Mouse (Mus musculus): ENCODE data around the gene Endod1. TPM values are rescaled to one million over a fixed set of nuclear protein-coding genes. Genes with fewer than 3 reads are reported as not detected.
A peak's percentile ranks its signal among the peaks of the same experiment; 100 is the strongest.

The Endod1 gene
- total RNA-seq (2021): 10 to 100 TPM; 46.4 to 47.2 TPM
- long read RNA-seq, experiment 1, full-length matches to known transcripts: 65 of 80 reads
- long read RNA-seq, experiment 1, partial matches to known transcripts: 0 of 80 reads
- long read RNA-seq, experiment 1, other reads (novel, unspliced or antisense): 15 of 80 reads
- long read RNA-seq, experiment 2, full-length matches to known transcripts: 59 of 67 reads
- long read RNA-seq, experiment 2, partial matches to known transcripts: 8 of 67 reads
- long read RNA-seq, experiment 2, other reads (novel, unspliced or antisense): 0 of 67 reads

DNA sequence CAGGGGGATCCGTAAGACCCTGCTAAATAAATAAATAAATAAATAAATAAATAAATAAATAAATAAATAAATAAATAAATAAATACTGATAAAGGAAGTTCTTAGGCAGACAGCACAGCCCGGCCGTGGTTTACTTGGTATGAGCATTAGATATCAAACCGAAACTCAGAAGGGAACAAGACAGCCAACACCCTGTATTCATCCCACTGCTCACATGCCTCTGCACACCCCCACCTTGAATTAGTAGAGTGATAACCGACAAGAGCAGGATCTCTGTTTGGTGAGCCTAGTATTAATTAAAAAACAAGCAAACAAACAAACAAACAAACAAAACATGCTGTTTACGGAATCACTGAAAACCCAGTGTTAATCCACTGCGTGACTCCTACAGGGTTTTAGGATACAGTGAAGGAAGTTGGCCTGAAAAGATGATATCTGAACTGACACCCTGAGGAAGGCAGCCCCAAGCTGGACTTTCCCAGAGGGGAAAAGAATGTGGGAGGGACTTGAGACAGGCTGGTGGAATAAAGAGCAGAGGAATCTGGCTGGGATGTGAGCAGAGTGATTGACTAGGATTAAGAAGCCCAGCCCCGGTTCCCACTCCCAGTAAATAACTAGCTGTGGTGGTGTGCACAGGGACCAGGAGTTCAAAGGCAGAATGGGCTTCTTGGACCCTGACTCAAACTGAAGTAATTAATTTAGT lies at the start of gene Endod1:
Gene Endod1, minus strand, starts transcription at position 155 of the 703 bp plus-strand sequence.
- intact Hi-C loops (cut with DNase I): loop anchor here (10.0 kb wide), 1 partner anchor 113 kb away; no protein-coding TSS in a partner anchor
- DNase-seq (ENCODE audit: low spot score in 2 of 2): peak; percentile 24 to 43

- no peak for DNase-seq (ENCODE audit: low spot score in 2 of 2)
- intact Hi-C loops (cut with DNase I): no loop called here
Observed at GRCm38 (mm10) chr9:14409153-14409552, 27.8 kb upstream of the Endod1 start.

DNA sequence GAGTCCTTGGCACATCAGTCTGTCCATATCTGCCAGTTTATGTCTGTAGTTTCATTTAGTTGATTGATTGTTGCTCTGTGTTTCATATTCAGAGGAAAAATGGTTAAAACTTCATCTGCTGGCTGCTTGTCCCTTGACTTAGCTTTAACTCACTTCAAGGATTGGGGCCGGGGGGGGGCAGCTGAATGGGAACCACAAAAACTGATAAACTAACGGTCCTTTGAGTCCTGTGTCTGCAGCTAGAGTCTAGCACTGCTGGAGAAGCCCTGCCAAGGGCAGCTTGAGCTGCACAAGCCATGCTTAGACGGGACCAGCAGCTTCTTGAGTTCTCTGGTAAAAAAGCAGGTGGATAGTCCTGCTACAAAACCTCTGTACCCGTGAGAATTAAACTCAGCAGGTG lies 26.7 kb upstream of the Endod1 start:
- intact Hi-C loops (cut with DNase I): no loop called here
- DNase-seq (ENCODE audit: low spot score in 2 of 2): no peak

GRCm38 (mm10) chr9:14406056-14406455 lies 24.7 kb upstream of the Endod1 start:
- DNase-seq (ENCODE audit: low spot score in 2 of 2): no peak
- intact Hi-C loops (cut with DNase I): no loop called here

DNA sequence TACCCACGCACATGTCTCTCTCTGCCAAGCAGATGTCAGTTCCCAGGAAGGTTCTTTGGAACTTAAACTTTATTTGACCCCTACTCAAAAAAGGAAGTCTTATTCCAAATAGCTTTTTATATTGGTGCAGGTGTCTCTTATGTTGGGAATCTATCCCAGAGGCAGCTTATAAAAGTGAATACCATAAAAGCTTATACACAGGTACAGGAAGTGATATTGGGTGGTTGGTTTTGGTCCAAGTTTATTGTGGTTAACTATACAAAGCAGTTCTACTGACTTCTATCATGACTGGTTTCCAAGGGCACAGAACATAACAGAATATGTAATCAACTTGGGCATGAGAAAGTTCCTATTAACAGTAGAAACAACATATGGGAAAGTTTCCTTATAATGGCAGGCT lies 20.8 kb upstream of the Endod1 start:
- no peak for DNase-seq (ENCODE audit: low spot score in 2 of 2)
- intact Hi-C loops (cut with DNase I): no loop called here

- DNase-seq (ENCODE audit: low spot score in 2 of 2): no peak
- intact Hi-C loops (cut with DNase I): no loop called here
Observed at GRCm38 (mm10) chr9:14400392-14400791, 19.1 kb upstream of the Endod1 start.

DNA sequence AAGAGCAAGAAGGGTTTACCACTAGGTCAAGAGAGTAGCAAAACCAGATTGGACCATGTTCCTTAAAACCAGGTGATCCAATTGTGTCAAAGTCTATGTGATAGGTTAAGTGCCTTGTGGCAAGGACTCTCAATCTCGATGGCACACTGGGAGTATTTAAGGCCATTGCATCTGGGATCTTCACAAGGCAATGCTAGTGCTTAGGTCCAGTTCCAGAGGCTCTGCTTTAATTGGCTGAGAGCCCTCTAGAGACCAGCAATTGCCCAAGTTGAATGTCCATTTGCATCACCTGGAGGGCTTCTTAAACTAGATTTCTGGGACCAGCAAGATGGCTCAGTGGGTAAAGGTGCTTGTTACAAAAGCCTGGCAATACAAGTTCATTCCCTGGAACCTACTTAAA lies 17.6 kb upstream of the Endod1 start:
- no peak for DNase-seq (ENCODE audit: low spot score in 2 of 2)
- intact Hi-C loops (cut with DNase I): no loop called here

DNA sequence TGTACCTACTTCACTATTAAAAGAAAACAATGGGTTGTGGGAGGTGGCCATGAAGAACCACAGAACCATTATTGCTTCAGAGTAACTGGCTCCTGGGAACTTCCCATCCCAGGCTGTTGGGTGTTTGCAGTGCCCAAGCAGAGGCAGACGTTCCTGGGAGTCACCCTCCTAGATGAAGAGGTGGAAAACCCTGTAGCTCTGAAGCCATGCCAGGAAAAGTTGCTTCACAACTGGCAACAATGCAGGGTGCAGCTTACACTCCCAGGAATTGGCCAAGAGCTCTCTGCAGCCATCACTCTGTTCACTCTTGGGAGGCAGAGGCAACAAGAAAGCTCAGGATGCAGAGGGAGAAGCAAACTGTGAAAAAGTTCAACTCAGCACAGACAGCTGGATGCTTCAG lies 16.8 kb upstream of the Endod1 start:
- intact Hi-C loops (cut with DNase I): no loop called here
- no peak for DNase-seq (ENCODE audit: low spot score in 2 of 2)

GRCm38 (mm10) chr9:14397449-14397819 lies 16.1 kb upstream of the Endod1 start:
- intact Hi-C loops (cut with DNase I): no loop called here
- DNase-seq (ENCODE audit: low spot score in 2 of 2): no peak

- intact Hi-C loops (cut with DNase I): no loop called here
Observed at GRCm38 (mm10) chr9:14396819-14397448, 15.6 kb upstream of the Endod1 start.

DNA sequence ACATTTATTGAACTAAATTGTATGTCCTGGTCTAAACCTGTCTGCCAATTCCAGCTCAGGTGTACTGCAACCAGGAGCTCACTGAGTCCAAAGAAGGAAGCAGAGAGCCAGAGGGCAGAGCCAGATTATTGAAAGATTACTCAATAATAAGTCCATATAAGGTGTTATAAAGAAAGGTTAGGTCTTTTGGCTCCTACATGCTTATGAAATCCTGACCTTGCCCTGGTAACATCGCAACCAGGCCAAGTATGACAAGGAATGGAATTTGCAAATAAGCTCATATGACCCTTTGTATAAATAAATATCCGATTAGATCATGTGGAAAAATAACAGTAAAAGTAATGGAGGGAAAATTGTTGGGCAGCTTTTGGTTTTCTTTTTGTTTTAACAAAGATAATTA lies 14.8 kb upstream of the Endod1 start:
- no peak for DNase-seq (ENCODE audit: low spot score in 2 of 2)
- intact Hi-C loops (cut with DNase I): no loop called here

More at GRCm38 (mm10) chr9:14396819-14397448, 15.6 kb upstream of the Endod1 start:
- DNase-seq (ENCODE audit: low spot score in 2 of 2): no peak

DNA sequence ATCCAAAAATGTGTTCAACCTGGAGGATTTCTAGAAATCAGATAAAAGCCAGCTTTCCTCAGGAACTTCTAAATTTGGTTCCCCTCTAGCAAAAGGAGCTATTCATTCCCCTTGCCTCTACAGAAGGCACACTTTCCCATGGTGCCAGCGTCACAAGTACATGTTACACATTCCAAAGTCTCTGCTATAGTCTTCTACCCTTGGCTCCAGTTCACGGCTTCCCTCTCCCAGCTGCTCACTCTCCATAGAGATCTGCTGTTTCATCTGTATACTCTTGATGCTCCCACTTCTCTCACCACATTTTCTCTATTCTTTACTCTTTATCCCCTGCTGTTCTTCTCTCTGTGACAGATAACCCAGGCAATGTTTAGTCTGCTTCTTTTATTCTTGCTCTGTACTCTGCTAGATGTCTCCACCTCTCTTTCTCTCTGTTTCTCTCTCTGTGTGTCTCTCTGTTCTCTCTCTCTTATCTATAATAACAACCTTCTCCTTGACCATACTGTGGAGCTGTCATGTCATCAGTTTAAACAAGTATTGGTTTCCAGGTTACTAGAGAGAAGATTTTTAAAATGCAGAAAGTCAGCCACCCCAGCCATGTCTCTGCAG lies 13.8 kb upstream of the Endod1 start:
- intact Hi-C loops (cut with DNase I): no loop called here
- peak in 1 of 2 experiments; percentile 69 for DNase-seq (ENCODE audit: low spot score in 2 of 2)

GRCm38 (mm10) chr9:14391841-14392318 lies 10.6 kb upstream of the Endod1 start:
- intact Hi-C loops (cut with DNase I): no loop called here
- DNase-seq (ENCODE audit: low spot score in 2 of 2): no peak

GRCm38 (mm10) chr9:14391286-14391685 lies 10.0 kb upstream of the Endod1 start:
- DNase-seq (ENCODE audit: low spot score in 2 of 2): no peak
- intact Hi-C loops (cut with DNase I): no loop called here

GRCm38 (mm10) chr9:14390278-14390677 lies 9.0 kb upstream of the Endod1 start:
- intact Hi-C loops (cut with DNase I): no loop called here
- DNase-seq (ENCODE audit: low spot score in 2 of 2): no peak

DNA sequence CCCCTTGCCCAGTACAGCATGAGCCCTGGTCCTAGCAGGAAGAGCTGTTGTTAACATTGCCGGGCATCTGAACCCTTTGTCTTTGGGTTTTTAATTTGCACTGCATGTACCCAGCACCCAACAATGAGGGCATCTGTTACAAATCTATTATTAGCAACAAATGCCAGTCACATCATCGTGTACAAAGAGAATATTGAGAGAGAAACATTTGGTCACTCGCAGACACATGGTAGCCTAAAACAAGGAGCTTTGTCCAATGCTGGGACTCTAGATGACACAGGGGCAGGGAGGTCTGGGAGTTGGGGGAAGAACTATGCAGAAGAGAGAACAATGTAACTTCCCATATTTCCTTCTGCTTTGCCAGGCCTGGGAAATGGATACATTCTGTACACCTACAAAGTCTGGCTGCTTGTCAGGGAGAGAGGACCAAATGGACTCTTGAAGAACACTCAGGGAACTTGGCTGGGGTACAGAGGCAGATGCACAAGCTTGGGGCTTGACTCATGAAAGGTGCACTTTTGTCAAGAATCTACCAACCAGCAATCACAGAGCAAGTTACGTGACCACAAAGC lies 7.8 kb upstream of the Endod1 start:
- intact Hi-C loops (cut with DNase I): loop anchor here (10.0 kb wide), 1 partner anchor 106 kb away; no protein-coding TSS in a partner anchor
- no peak for DNase-seq (ENCODE audit: low spot score in 2 of 2)

DNA sequence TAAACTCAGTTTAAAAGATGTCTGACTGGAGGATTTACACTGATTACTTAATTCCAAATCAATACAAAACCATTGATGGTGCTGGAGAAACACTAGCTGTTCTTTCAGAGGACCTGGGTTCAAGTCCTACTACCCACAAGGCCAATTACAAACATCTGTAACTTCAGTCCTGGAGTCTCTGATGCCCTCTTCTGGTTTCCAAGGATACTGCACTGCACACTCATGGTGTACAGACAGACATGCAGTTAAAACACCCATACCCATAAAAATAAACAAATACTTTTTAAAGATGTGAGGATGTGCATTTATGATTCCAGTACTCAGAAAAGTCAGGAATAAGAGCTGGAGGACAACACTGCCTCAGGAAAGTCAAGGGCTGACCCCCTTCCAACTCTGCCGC lies 6.7 kb upstream of the Endod1 start:
- DNase-seq (ENCODE audit: low spot score in 2 of 2): no peak
- intact Hi-C loops (cut with DNase I): loop anchor here (10.0 kb wide), 1 partner anchor 107 kb away; no protein-coding TSS in a partner anchor

GRCm38 (mm10) chr9:14386831-14387230 lies 5.5 kb upstream of the Endod1 start:
- intact Hi-C loops (cut with DNase I): loop anchor here (10.0 kb wide), 1 partner anchor 108 kb away; no protein-coding TSS in a partner anchor

GRCm38 (mm10) chr9:14385665-14386064 lies 4.4 kb upstream of the Endod1 start:
- intact Hi-C loops (cut with DNase I): loop anchor here (10.0 kb wide), 1 partner anchor 109 kb away; no protein-coding TSS in a partner anchor
- DNase-seq (ENCODE audit: low spot score in 2 of 2): no peak

More at GRCm38 (mm10) chr9:14386831-14387230, 5.5 kb upstream of the Endod1 start:
- DNase-seq (ENCODE audit: low spot score in 2 of 2): no peak
